Mouse (Mus musculus): ENCODE measurements around the gene Sox30.

Sox30 gene

DNA sequence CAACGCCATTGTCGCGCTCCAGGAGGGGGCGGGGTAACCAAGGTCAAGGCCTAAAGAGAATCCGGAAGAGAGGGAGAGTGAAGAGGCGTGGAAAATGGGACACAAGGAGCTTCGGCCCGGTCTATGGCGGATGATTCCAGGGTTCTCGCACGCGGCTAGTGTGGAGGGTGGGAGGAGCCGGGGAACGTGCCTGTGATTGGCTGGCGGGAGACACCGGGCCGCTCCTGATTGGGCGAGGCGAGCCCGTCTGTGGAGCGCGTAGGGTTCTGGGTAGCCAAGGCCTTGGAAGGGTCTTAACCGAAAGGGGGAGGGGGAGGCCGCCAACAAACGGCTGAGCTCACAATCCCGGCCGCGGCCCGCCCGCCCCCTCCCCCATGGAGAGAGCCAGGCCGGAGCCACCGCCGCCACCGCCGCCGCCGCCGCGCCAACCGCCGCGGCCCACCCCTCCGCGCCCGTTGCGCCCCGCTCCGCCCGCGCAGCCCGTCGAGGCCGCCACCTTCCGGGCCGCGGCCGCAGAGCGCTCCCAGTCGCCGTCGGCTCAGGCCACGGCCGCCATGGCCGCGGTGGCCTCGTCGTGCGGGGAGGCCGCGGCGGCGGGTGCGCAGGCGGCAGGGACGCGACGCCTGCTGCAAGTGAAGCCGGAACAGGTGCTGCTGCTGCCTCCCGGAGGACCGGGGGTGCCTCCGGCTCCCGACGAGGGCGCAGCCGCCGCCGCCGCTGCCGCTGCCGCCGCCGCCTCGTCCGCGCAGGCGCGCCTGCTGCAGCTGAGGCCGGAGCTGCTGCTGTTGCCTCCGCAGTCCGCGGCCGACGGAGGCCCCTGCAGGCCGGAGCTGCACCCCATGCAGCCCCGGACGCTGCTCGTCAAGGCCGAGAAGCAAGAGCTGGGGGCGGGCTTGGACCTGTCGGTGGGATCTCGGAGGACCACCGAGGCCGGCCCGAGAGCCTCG, at the start of gene Sox30:
Gene Sox30, plus strand, starts transcription at position 365 of the 947 bp plus-strand sequence.
- peak; percentile 52 for DNase-seq

- DNase-seq: no peak
Measured at GRCm38 (mm10) chr11:45932771-45933170, 47.3 kb upstream of the Sox30 start.

DNA sequence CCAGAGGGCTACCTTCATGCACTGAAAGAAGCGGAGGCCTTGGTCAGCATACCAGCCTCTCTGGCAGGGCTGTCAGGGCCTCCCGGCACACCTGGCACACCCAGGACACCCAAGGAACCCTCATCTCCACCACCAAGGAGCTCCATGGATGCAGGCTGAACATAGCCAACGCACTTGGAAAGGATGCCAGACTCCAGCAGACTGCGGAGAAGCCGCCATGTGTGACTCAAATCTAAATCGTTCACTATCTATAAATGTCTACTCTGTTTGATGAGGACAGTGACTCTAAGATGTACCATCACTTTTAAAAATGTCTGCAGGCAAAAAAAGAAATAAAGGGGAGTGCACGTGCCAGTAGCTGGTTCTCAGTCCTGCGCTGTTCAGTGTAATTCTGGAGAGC, 42.6 kb upstream of the Sox30 start:
- no peak for DNase-seq

- no peak for DNase-seq
Measured at GRCm38 (mm10) chr11:45938917-45939316, 41.2 kb upstream of the Sox30 start.

DNA sequence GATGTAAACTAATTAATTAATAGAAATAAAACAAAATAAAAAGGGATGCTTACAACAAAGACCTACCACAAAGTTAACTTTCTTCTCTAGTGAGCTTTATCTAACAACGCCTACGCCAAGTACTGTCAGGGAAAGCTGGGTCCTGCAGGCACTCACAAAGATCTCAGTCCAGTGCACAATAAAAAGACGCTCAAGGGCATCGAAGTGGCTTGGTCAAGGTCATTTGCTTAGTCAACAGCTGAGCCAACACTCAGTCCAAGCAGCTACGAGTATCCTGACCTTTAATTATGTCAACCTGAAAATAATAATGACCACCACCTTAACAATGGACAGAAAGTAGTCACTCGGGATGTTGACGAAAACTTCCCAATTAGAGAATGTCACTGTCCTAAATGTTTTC, 37.8 kb upstream of the Sox30 start:
- DNase-seq: no peak

DNA sequence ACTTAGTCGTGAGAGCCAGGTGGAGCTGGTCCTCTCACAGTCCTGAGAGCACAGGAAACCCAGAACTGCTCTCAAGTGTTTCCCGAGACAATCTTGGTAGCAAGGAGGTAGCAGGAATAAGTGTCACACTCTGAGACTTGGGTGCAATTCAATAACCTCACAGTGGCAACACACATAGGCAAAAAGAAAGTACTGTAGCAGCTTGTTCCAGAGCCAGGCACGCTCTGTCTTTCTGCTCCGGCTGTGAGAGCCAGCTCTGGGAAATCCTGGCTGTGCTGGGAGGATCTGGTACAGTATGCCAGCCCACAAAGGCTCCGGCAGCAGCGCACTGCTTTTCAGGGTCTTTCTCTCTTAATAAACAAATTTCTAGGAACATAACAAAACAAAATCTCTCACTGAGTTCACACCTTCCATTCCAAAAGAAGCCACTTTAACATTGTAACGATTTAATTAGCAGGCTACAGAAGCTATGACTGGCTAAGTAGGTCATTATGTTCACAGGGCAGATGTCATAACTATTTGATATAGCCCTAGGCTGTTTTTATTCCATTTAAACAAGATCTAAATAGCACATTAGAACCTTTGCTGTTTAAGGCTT, 36.9 kb upstream of the Sox30 start:
- no peak for DNase-seq

GRCm38 (mm10) chr11:45943891-45944642, 36.0 kb upstream of the Sox30 start:
- DNase-seq: no peak

GRCm38 (mm10) chr11:45944643-45945156, 35.4 kb upstream of the Sox30 start, which contains the start of gene Lsm11:
TSS of gene Lsm11 (minus strand) at chr11:45944935.
- DNase-seq: peak; percentile 99

- no peak for DNase-seq
Measured at GRCm38 (mm10) chr11:45946796-45947195, 33.3 kb upstream of the Sox30 start.

DNA sequence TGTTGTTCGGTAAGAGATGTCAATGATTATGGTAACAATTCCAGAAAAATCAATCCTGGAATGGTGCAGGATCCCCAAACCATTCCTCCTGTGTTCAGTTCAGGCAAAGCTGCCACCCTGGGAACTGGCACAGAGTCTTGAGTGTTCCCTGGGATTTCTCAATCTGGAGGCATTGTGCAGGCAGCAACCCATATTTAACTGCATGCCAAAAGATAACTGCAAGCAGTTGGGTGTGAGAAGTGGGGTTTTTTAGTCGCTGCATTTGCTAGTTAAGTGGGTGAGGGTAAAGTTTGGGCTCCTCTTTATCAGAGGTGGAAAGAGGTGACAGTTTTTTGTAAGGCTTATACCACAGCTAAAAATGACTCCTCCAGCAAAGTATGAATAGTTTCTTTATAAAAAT, 32.6 kb upstream of the Sox30 start:
- DNase-seq: no peak

- DNase-seq: peak; percentile 90
Measured at GRCm38 (mm10) chr11:45955127-45955627, 24.9 kb upstream of the Sox30 start, which contains the start of gene Thg1l. TSS of gene Thg1l (minus strand) at chr11:45955494.

GRCm38 (mm10) chr11:45959598-45959997, 20.5 kb upstream of the Sox30 start:
- DNase-seq: peak; percentile 46

DNA sequence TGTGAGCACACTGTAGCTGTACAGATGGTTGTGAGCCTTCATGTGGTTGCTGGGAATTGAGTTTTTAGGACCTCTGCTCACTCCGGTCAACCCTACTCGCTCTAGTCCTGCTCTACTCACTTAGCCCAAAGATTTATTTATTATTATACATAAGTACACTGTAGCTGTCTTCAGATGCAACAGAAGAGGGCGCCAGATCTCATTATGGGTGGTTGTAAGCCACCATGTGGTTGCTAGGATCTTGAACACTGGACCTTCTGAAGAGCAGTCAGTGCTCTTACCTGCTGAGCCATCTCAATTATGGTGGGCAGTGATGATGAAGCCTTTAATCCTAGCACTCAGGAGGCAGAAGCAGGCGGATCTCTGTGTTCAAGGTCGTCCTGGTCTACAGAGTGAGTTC, 20.1 kb upstream of the Sox30 start:
- no peak for DNase-seq

DNA sequence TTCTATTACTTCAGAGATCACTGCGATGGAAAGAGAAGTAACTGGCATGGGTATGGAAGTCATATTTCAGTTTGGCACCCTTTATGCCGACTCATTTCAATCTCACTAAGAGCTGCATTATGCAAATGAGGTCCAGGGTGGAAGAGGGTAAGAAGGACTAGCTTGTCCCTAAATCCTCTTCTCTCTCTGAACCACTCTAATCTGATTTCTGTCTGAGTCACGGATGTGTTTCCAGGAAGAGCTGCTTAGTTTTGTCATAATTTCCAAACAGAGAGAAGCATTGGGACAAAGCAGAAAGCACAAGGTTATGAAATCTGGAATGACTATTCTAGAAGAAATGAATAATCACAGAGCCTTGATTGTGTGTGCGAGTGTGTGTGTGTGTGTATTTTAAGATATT, 13.2 kb upstream of the Sox30 start:
- no peak for DNase-seq

DNA sequence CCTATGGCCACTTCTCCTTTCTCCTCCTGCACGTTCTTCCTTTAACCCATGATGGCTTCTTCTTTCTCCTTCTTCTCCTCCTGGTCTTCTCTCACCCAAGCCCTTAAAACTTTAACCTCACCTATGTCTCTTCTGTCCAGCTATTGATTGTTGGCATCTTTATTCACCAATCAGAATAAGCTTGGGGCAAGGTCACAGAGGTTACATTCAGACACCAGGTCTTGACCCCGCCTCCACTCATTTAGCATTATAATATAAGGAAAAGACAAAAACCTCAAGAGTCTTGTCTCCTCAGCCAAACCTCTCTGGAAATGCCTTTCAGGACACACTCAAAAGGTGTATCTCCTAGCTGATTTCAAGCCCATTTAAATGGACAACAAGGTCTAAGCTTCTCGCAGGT, 11.6 kb upstream of the Sox30 start:
- no peak for DNase-seq

GRCm38 (mm10) chr11:45973635-45974034, 6.5 kb upstream of the Sox30 start:
- DNase-seq: no peak

DNA sequence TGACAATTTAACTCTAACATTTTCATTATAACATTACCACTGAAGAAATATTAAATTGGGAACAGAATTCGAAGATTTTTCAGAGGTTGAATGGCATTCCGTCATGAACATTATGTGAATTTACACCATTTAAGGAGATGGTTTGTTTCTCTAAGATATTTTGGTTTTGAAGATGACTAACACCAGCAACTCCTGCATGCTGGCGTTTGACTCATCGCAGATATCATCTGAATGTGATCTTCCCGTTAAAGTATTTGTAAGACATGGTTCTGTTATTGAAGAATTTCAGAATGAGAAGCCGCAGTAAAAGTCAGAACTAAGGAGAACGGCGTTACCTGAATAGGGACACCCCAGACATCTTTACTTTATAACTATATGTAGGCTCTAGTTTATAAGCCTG, 5.6 kb upstream of the Sox30 start:
- no peak for DNase-seq

- no peak for DNase-seq
Measured at GRCm38 (mm10) chr11:45976061-45976460, 4.0 kb upstream of the Sox30 start.

DNA sequence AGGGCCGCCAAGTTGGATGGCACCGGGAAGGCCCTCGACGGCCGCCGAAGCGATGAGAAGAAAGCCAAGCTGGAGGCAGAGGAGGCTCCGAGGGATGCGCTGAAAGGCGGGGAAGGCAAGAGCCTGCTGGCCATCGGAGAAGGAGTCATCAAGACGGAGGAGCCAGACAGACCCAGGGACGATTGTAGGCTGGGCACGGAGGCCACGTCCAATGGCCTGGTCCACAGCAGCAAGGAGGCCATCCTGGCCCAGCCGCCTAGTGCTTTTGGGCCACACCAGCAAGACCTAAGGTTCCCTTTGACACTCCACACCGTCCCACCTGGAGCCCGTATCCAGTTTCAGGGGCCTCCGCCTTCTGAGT, 763 bp downstream of the Sox30 start:
- DNase-seq: no peak

DNA sequence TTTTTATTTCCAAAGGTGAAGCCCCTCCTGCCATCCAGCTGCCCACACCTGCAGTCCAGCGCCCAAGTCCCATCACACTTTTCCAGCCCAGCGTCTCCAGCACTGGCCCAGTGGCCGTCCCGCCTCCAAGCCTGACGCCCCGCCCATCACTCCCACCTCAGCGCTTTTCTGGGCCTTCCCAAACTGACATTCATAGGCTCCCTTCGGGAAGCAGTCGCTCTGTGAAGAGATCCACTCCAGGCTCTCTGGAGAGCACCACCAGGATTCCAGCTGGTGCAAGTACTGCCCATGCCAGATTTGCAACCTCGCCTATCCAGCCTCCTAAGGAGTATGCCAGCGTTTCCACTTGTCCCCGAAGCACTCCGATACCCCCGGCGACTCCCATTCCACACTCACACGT, 11.5 kb downstream of the Sox30 start:
- DNase-seq: peak; percentile 48

- no peak for DNase-seq
Measured at GRCm38 (mm10) chr11:45992087-45992486, 12.0 kb downstream of the Sox30 start.

- DNase-seq: peak; percentile 83
Measured at GRCm38 (mm10) chr11:46016061-46016460, 36.0 kb downstream of the Sox30 start.

- no peak for DNase-seq
Measured at GRCm38 (mm10) chr11:46020246-46020645, 40.1 kb downstream of the Sox30 start.

All from lung, postnatal 14 days (tissue).